Mouse (Mus musculus) kidney, adult 2 months (tissue): Measurements from ENCODE around the gene Npdc1. TPM values are rescaled to one million over a fixed set of nuclear protein-coding genes. Genes with fewer than 3 reads are reported as not detected.
"Not testable (repeated sequence)": the region's sequence is repeated elsewhere in the genome, so short reads cannot be mapped to it uniquely, and the experiment has no call there.

Experiments used
- DNase-seq: peaks from one replicate; pipeline ENCODE4 v3.0.0; 2021
- H3K27ac ChIP-seq: fragments of 200-500 bp; 2 replicates; pipeline ENCODE4 v1.5.1; 2012; ENCODE audit warnings: low read depth, low read length, control low read depth, inconsistent platforms; ENCODE audit not compliant: insufficient read depth
- H3K27me3 ChIP-seq: fragments of 200-500 bp; replicated peaks from 2 replicates; pipeline ENCODE4 v1.6.1; 2012; ENCODE audit warnings: mild to moderate bottlenecking, moderate library complexity, low read length, inconsistent platforms; ENCODE audit not compliant: control insufficient read depth, insufficient read depth
- H3K36me3 ChIP-seq: fragments of 200-500 bp; 2 replicates; pipeline ENCODE4 v1.6.1; 2012; ENCODE audit warnings: mild to moderate bottlenecking, moderate library complexity, low read length, inconsistent platforms; ENCODE audit not compliant: control insufficient read depth, insufficient read depth
- H3K4me1 ChIP-seq: fragments of 200-500 bp; 2 replicates; pipeline ENCODE4 v1.6.1; 2011; ENCODE audit warnings: low read length; ENCODE audit not compliant: control insufficient read depth, insufficient read depth
- H3K4me3 ChIP-seq: fragments of 200-500 bp; 2 replicates; pipeline ENCODE4 v1.5.1; 2011; ENCODE audit warnings: mild to moderate bottlenecking, low read depth, low read length, control low read depth; ENCODE audit not compliant: insufficient read depth
- CTCF ChIP-seq: fragments of 200-500 bp; conservative IDR thresholded peaks from 2 replicates; pipeline ENCODE4 v1.5.1; 2011; ENCODE audit warnings: low read depth, mild to moderate bottlenecking, control low read depth, low read length, moderate library complexity, mixed read lengths; ENCODE audit not compliant: insufficient read depth, insufficient read length
- POLR2A ChIP-seq: fragments of 200-500 bp; IDR thresholded peaks from one replicate; pipeline ENCODE4 v1.6.1; 2011; ENCODE audit warnings: low read depth, low read length, control low read depth
- WGBS: fragments of 180-500 bp; shearing (Covaris S2); methylation state at CpG from one replicate; pipeline ENCODE4 v1.1.7; 2018; 5-methylcytosine and 5-hydroxymethylcytosine counted together
- polyA plus RNA-seq: library from polyadenylated mRNA; depleted of rRNA; stranded (reverse); fragments of >200 nt; gene quantifications from 2 replicates; pipeline ENCODE4 v1.2.3, GENCODE M21; 2012

The Npdc1 gene
- polyA plus RNA-seq, 1 experiment: 73.7 TPM

DNA sequence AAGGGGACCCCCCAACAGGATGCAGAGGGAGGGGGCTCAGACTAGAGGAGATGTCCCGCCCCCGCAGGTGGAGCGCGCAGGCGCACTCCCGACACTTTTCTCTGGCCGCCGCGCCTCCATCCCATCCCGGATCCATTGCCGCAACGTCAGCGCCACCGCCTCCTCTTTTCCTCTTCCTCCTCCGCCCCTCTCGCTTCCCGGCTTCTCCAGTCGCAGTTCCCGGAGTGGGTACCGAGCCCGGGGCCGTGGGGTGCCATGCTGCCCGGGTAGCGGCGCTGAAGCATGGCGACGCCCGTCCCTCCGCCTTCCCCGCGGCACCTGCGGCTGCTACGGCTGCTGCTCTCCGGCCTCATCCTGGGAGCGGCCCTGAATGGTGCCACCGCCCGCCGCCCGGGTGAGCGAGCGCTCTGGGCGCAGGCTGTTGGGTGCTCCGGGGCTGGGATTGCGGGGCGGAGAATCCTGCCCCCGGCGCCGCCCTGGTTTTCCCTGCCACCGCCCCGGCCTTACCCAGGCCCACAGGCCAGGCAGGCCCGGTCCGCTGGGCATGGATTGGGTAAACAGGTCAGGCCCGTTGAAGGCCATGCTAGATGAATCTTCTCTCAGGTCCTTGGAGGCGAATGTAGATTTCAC lies 3.9 kb downstream of the Npdc1 start:
- no peaks in the 10 kb centered on the region for H3K4me1 ChIP-seq
- WGBS: 1% methylated on average over 54 of the region's 54 CpGs
- H3K4me3 ChIP-seq: peak overlapping the region; percentile 67
- no peaks in the 10 kb centered on the region for H3K36me3 ChIP-seq
- no peak overlapping the region for H3K27ac ChIP-seq
- DNase-seq: peak; percentile 82
- TF ChIP-seq CTCF: no peak
- TF ChIP-seq POLR2A: no peak
- no peaks in the 10 kb centered on the region for H3K27me3 ChIP-seq

DNA sequence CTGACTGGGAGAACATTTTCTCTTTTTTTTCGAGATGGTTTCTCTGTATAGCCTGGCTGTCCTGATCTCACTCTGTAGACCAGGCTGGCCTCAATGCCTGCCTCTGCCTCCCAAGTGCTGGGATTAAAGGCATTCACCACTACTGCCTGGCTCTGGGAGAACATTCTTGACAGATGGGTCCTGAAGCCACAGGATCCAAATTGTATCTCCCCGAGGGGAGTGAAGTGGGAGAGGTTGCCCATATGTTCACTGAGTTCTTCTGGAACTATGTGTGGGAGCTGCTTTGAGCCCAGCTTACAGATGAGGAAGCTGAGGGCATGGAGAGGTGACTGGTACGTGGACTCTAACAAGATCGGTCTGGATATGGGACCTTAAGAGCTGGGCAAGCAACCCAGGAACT lies 4.8 kb downstream of the Npdc1 start:
- WGBS: 80% methylated on average over 4 of the region's 4 CpGs
- DNase-seq: no peak
- Histone ChIP-seq H3K4me1 (no peaks in the 10 kb centered on the region), H3K36me3 (no peaks in the 10 kb centered on the region), H3K27ac (no peak overlapping the region), H3K4me3 (no peak overlapping the region; the same call in 1 of the 2 replicates), H3K27me3 (no peaks in the 10 kb centered on the region)
- TF ChIP-seq POLR2A (no peak), CTCF (no peak)

DNA sequence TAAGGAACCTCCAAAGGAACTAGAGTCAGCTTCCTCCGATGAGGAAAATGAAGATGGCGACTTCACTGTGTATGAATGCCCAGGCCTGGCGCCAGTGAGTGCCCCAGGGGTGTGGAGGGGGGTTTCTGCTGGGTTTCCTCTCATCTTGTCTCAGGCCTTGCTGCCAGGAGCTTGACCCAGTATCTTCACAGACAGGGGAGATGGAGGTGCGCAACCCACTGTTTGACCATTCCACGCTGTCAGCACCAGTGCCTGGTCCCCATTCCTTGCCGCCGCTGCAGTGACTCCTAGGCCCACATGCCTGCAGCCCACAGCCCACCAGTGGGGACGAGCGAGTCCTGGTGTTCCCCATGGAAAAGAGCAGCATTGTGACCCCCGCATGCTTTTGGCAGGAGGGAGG lies 9.8 kb downstream of the Npdc1 start:
- no peak for DNase-seq
- 89% methylated on average over 10 of the region's 10 CpGs for WGBS
- Histone ChIP-seq H3K4me1 (no peaks in the 10 kb centered on the region), H3K27me3 (no peaks in the 10 kb centered on the region), H3K36me3 (no peaks in the 10 kb centered on the region), H3K4me3 (no peak overlapping the region), H3K27ac (no peak overlapping the region)
- TF ChIP-seq POLR2A (no peak), CTCF (no peak)

DNA sequence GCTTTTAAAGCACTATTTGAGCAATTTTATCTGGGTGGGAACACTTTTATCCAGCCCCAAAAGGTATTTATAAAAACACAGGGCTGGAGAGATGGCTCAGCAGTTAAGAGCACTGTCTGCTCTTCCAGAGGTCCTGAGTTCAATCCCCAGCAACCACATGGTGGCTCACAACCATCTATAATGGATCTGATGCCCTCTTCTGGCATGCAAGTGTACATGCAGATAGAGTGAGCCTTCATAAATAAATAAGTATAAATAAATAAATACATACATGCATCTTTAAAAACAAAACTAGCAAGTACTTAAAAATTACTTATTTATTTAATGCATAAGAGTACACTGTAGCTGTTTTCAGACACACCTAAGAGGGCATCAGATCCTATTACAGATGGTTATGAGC lies 14.3 kb downstream of the Npdc1 start:
- H3K4me3 ChIP-seq, H3K27ac ChIP-seq, DNase-seq, H3K4me1 ChIP-seq, H3K27me3 ChIP-seq, H3K36me3 ChIP-seq: not testable (repeated sequence)
- TF ChIP-seq CTCF: peak; percentile 15; the same call in 1 of the 2 replicates

DNA sequence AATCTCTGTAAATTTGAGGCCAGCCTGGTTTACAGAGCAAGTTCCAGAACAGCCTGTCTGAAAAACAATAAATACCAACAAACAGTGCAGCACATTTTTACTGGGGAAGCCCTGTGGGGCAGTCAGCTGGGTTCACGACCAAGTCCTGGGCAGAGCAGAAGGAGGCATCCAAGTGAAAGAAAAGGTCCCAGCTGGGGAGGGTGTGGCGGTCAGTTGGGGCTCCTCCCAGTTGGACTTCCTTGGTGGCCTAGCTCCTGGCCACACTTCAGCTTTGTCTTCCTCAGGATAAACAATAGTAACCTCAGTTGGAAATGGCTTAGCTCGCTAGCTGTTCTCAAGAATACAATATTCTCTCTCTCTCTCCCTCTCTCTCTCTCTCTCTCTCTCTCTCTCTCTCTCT lies 18.3 kb downstream of the Npdc1 start:
- no peaks in the 10 kb centered on the region for H3K4me1 ChIP-seq
- 45% methylated on average over 3 of the region's 3 CpGs for WGBS
- DNase-seq: no peak
- H3K36me3 ChIP-seq: no peaks in the 10 kb centered on the region
- no peak for TF ChIP-seq CTCF
- TF ChIP-seq POLR2A: no peak
- no peak overlapping the region for H3K27ac ChIP-seq
- no peak overlapping the region for H3K4me3 ChIP-seq
- no peaks in the 10 kb centered on the region for H3K27me3 ChIP-seq

DNA sequence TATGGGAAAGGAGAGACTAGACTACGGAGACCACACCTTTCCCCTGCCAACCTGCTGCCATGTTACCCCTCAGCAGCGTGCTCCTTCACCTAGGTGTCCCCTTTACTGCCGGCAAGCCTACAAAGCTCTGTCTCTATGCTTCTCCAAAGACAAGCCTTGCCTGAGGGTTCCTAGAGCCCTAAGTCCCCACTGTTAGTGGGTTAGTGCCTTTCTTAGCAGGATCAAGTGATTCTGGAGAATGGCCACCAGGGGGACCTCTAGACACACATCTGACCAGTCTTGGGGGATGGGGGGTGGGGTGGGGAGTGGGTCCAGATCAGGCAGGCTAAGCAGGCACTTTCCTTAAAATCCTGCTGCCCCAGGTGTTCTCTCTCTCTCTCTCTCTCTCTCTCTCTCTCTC lies 22.7 kb downstream of the Npdc1 start:
- Histone ChIP-seq H3K36me3 (no peaks in the 10 kb centered on the region), H3K4me3 (no peak overlapping the region), H3K27ac (no peak overlapping the region), H3K4me1 (no peaks in the 10 kb centered on the region), H3K27me3 (no peaks in the 10 kb centered on the region)
- TF ChIP-seq CTCF (peak; percentile 62), POLR2A (no peak)
- peak; percentile 56 for DNase-seq
- 25% methylated on average over 3 of the region's 3 CpGs for WGBS

DNA sequence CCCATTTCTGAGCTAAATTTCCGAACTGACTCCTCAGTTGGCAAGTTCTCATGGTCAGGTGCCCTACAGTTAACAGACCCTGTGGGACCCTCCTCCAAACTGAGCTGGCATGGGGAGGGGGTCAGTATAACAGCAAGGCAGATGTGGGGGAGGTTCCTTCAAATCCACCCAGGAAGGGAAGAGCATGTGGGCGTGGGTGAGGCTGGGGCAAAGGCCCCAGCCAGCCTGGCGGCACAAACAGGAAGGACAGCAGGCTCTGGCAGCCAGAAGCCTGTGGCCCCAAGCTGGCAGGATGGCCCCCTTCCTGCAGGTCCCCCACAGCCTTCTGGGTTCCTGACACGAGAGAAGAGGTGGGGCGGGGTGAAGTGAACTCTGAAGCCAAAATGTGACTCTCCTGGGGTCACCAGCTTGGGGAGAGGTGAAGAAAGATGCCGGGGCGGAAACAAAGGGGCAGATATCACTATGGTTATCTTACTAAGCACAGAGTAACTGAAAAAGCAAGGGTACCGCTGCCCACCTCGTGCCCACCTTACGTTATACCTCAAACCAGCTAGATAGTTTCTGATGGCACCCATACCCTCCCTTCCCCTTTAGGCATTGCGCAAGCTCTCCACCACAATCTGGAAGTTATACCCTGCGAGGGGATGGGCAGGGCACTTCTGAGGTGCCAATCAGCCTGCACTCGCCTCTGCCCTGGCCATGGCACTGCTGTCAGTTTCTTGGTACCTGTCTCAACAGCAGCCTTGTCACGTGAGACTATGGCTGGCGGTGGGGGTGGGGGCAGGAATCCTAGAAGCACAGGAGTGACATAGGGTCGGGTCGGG lies 23.6 kb downstream of the Npdc1 start, which contains the start of gene Fut7:
Fut7 (plus strand) TSS at position 681 of the 824 bp plus-strand sequence.
- Histone ChIP-seq H3K4me3 (no peak within 1 kb of the TSS), H3K36me3 (no peaks in the 10 kb centered on the region), H3K27me3 (no peaks in the 10 kb centered on the region), H3K27ac (no peak within 1 kb of the TSS), H3K4me1 (no peaks in the 10 kb centered on the region)
- TF ChIP-seq POLR2A (no peak), CTCF (no peak)
- WGBS: 57% methylated on average over 17 of the region's 17 CpGs
- DNase-seq: no peak
